Mouse (Mus musculus): ENCODE results near the gene Itih3. TPM values are rescaled to one million over a fixed set of nuclear protein-coding genes. Genes with fewer than 3 reads are reported as not detected.
A peak's percentile ranks its signal among the peaks of the same experiment; 100 is the strongest.

Gene Itih3
- polyA plus RNA-seq, 1 experiment, result 1.4 TPM

DNA sequence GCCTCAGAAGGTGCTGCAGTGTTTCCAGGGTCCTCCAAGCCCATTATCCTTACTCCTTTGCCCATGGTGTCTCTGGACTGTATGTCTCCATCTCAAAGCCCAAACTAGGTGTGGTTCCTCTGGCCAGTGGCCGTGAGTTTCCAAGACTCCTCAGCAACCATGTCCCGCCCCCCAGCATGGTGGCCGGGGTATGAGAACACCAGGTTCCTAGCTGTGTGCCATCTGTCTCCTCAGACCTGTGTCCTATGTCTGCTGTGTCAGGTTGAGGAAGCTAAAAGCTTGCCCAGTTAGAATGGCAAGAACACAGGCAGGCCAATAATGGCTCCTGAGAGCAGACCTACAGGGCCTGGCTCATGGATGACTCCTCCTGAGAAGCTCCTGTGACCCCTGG, 41.8 kb downstream of the Itih3 start:
- Histone ChIP-seq H3K4me3 (ENCODE audit: extremely low read depth, insufficient read depth, insufficient read length) (no peak overlapping the region), H3K36me3 (ENCODE audit: control insufficient read depth, insufficient read depth, low read length) (peaks cover 2% of the 10 kb centered on the region; the same call in 1 of the 2 replicates), H3K27ac (ENCODE audit: insufficient read depth, low read length) (no peak overlapping the region), H3K27me3 (ENCODE audit: control insufficient read depth, insufficient read depth, low read length) (no peaks in the 10 kb centered on the region), H3K4me1 (ENCODE audit: control insufficient read depth, insufficient read depth, insufficient read length) (no peaks in the 10 kb centered on the region)
- no peak for TF ChIP-seq CTCF (IDR thresholded peaks at IDR 0.05; ENCODE audit: extremely low read depth, insufficient read depth, insufficient read length, insufficient replicate concordance)
- TF ChIP-seq POLR2A (IDR thresholded peaks at IDR 0.05; ENCODE audit: low read depth, low read length), result no peak
- whole genome bisulfite sequencing, result 91% methylated on average over 3 of the region's 3 CpGs
- DNase-seq (ENCODE audit: low read depth in 1 of 2, low spot score in 2 of 2), result no peak

DNA sequence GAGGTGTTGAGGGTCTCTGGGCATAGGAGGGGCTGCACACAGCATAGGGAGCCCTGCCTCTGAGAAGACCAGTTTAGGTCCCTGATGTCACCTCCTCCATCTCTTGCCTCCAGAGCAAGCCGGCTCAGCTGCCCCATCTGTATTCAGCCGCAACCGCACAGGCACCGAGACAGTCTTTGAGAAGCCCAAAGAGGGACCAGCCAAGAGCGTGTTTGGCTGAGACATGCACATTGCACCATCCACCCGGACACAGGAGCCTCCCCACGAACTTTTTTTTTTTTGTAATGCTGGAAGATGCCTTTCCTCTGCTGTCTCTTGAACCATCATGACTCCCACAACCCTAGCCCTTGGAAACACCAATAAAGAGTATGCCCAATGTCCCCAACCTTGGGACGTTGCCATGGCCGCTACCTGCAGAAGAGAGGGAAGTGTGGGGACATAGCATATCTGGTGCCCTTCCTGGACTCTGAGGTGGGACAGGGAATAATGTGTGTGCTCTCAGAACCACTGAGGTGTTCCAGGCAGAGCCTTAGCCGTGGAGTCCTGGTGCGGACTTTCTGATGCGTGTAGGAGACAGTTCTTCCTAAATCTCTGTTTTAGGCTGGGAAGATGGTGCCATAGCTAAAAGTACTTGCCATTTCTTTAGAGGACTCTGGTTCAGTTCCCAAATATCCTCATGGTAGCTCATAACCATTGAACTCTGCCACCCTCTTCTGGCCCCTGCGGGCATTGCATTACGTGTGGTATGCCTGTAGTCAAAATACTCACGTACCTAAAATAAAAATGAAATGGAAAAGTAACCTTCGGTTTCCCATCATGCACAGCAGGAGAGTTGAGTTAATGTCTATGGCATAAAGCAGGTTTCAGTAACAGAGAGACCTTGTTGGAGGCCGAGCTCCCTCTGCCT, 42.5 kb downstream of the Itih3 start:
- Histone ChIP-seq H3K27me3 (ENCODE audit: control insufficient read depth, insufficient read depth, low read length) (no peaks in the 10 kb centered on the region), H3K36me3 (ENCODE audit: control insufficient read depth, insufficient read depth, low read length) (peaks cover 2% of the 10 kb centered on the region; the same call in 1 of the 2 replicates), H3K4me1 (ENCODE audit: control insufficient read depth, insufficient read depth, insufficient read length) (no peaks in the 10 kb centered on the region), H3K4me3 (ENCODE audit: extremely low read depth, insufficient read depth, insufficient read length) (no peak overlapping the region), H3K27ac (ENCODE audit: insufficient read depth, low read length) (no peak overlapping the region)
- TF ChIP-seq CTCF (IDR thresholded peaks at IDR 0.05; ENCODE audit: extremely low read depth, insufficient read depth, insufficient read length, insufficient replicate concordance) (peak; percentile 1; the same call in 1 of the 2 replicates), POLR2A (IDR thresholded peaks at IDR 0.05; ENCODE audit: low read depth, low read length) (no peak)
- DNase-seq (ENCODE audit: low read depth in 1 of 2, low spot score in 2 of 2), result peak in 1 of 2 experiments; percentile 13
- 79% methylated on average over 17 of the region's 17 CpGs for WGBS

DNA sequence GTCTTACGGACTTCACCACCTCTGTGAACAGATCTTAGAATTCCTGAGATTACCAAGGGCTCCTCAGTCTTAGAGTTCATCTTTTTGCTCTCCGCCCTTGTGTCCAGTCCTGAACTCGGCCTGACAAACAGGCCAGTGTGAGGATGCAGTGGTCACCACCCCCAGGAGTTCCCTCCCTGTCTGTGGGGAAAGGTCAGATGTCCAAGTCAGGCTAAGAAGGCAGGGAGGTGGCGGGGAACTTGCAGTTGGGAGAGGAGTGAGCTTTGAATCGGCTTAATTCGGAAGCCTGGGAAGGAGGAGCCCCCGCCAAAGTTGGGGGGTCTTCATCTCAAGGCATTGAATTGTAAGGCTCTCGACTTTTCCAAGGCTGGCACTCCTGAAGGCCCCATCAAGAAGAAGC, 43.3 kb downstream of the Itih3 start:
- Histone ChIP-seq H3K36me3 (ENCODE audit: control insufficient read depth, insufficient read depth, low read length) (peaks cover 2% of the 10 kb centered on the region; the same call in 1 of the 2 replicates), H3K4me1 (ENCODE audit: control insufficient read depth, insufficient read depth, insufficient read length) (no peaks in the 10 kb centered on the region), H3K27me3 (ENCODE audit: control insufficient read depth, insufficient read depth, low read length) (no peaks in the 10 kb centered on the region), H3K4me3 (ENCODE audit: extremely low read depth, insufficient read depth, insufficient read length) (no peak overlapping the region), H3K27ac (ENCODE audit: insufficient read depth, low read length) (no peak overlapping the region)
- 86% methylated on average over 8 of the region's 8 CpGs for WGBS
- DNase-seq (ENCODE audit: low read depth in 1 of 2, low spot score in 2 of 2), result no peak
- TF ChIP-seq POLR2A (IDR thresholded peaks at IDR 0.05; ENCODE audit: low read depth, low read length), result no peak
- TF ChIP-seq CTCF (IDR thresholded peaks at IDR 0.05; ENCODE audit: extremely low read depth, insufficient read depth, insufficient read length, insufficient replicate concordance), result no peak

GRCm38 (mm10) chr14:30879794-30880193, 43.8 kb downstream of the Itih3 start:
- TF ChIP-seq POLR2A (IDR thresholded peaks at IDR 0.05; ENCODE audit: low read depth, low read length), result no peak
- no peak for TF ChIP-seq CTCF (IDR thresholded peaks at IDR 0.05; ENCODE audit: extremely low read depth, insufficient read depth, insufficient read length, insufficient replicate concordance)
- no peak for DNase-seq (ENCODE audit: low read depth in 1 of 2, low spot score in 2 of 2)
- Histone ChIP-seq H3K4me1 (ENCODE audit: control insufficient read depth, insufficient read depth, insufficient read length) (no peaks in the 10 kb centered on the region), H3K36me3 (ENCODE audit: control insufficient read depth, insufficient read depth, low read length) (peaks cover 2% of the 10 kb centered on the region; the same call in 1 of the 2 replicates), H3K27me3 (ENCODE audit: control insufficient read depth, insufficient read depth, low read length) (no peaks in the 10 kb centered on the region), H3K27ac (ENCODE audit: insufficient read depth, low read length) (no peak overlapping the region), H3K4me3 (ENCODE audit: extremely low read depth, insufficient read depth, insufficient read length) (no peak overlapping the region)
- WGBS, result 91% methylated on average over 9 of the region's 9 CpGs

DNA sequence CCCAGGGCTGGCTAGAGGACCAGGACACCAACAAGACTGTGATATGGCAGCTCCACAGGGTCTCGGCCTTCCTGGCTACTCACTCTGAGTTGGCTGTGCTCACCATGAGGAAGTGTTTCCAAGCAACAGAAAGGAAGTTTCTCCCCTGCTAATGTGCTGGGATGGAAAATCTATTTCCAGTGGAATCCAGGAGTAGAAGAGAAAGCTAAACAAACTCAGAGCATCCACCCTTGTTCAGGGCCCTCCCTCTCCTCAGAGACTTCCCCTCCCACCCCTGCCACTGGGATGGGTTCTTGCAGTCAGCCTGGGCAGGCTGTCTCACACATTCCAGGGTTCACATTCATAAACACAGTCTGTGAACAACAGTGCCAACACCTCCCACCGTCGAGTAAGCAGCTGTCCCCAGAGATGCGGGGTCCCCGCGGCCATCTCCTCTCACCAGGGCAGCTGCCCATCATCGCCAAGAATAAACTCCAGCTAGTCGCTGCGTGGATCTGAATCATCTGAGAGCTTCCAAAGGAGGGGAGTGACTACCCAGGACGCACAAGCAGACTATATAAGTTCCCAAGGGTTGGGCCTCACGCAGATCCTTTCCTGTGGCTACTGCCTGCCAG, 44.5 kb downstream of the Itih3 start, which contains the start of gene Mustn1:
Gene Mustn1 (plus strand): TSS at position 243 of the 614 bp plus-strand sequence.
- TF ChIP-seq CTCF (IDR thresholded peaks at IDR 0.05; ENCODE audit: extremely low read depth, insufficient read depth, insufficient read length, insufficient replicate concordance), result no peak
- no peak for TF ChIP-seq POLR2A (IDR thresholded peaks at IDR 0.05; ENCODE audit: low read depth, low read length)
- DNase-seq (ENCODE audit: low read depth in 1 of 2, low spot score in 2 of 2), result no peak
- H3K4me1 ChIP-seq (ENCODE audit: control insufficient read depth, insufficient read depth, insufficient read length), result no peaks in the 10 kb centered on the region
- no peak within 1 kb of the TSS for H3K4me3 ChIP-seq (ENCODE audit: extremely low read depth, insufficient read depth, insufficient read length)
- peaks cover 6% of the 10 kb centered on the region for H3K36me3 ChIP-seq (ENCODE audit: control insufficient read depth, insufficient read depth, low read length)
- WGBS, result 86% methylated on average over 11 of the region's 11 CpGs
- H3K27me3 ChIP-seq (ENCODE audit: control insufficient read depth, insufficient read depth, low read length), result no peaks in the 10 kb centered on the region
- no peak within 1 kb of the TSS for H3K27ac ChIP-seq (ENCODE audit: insufficient read depth, low read length)

DNA sequence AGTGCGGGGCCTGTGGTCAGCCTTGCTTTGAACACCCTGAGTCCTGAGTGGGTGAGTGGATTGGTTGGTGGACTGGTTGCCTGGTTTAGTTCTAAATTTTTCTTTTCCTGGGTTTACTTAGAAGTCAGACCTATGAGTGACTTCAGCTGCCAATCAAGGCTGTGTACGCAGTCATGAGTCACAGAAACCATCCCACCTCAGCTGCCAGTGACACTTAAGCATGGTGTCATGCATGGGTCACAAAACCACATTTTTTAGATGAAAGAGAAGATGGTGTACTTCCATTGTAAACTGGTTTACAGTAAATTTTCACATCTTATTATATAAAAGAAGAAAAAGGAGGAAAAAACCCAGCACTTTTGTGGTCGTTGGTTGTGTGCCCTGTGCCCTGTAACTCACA, 45.7 kb downstream of the Itih3 start:
- Histone ChIP-seq H3K4me3 (ENCODE audit: extremely low read depth, insufficient read depth, insufficient read length) (no peak overlapping the region), H3K4me1 (ENCODE audit: control insufficient read depth, insufficient read depth, insufficient read length) (no peaks in the 10 kb centered on the region), H3K36me3 (ENCODE audit: control insufficient read depth, insufficient read depth, low read length) (peaks cover 10% of the 10 kb centered on the region), H3K27me3 (ENCODE audit: control insufficient read depth, insufficient read depth, low read length) (no peaks in the 10 kb centered on the region), H3K27ac (ENCODE audit: insufficient read depth, low read length) (no peak overlapping the region)
- no peak for DNase-seq (ENCODE audit: low read depth in 1 of 2, low spot score in 2 of 2)
- TF ChIP-seq POLR2A (IDR thresholded peaks at IDR 0.05; ENCODE audit: low read depth, low read length), result no peak
- TF ChIP-seq CTCF (IDR thresholded peaks at IDR 0.05; ENCODE audit: extremely low read depth, insufficient read depth, insufficient read length, insufficient replicate concordance), result no peak
- 88% methylated on average over 3 of the region's 3 CpGs for WGBS
